Mouse (Mus musculus): ENCODE measurements around the gene Rcsd1. TPM values are rescaled to one million over a fixed set of nuclear protein-coding genes. Genes with fewer than 3 reads are reported as not detected.

Gene Rcsd1
- polyA plus RNA-seq, 1 experiment = 6.0 TPM

DNA sequence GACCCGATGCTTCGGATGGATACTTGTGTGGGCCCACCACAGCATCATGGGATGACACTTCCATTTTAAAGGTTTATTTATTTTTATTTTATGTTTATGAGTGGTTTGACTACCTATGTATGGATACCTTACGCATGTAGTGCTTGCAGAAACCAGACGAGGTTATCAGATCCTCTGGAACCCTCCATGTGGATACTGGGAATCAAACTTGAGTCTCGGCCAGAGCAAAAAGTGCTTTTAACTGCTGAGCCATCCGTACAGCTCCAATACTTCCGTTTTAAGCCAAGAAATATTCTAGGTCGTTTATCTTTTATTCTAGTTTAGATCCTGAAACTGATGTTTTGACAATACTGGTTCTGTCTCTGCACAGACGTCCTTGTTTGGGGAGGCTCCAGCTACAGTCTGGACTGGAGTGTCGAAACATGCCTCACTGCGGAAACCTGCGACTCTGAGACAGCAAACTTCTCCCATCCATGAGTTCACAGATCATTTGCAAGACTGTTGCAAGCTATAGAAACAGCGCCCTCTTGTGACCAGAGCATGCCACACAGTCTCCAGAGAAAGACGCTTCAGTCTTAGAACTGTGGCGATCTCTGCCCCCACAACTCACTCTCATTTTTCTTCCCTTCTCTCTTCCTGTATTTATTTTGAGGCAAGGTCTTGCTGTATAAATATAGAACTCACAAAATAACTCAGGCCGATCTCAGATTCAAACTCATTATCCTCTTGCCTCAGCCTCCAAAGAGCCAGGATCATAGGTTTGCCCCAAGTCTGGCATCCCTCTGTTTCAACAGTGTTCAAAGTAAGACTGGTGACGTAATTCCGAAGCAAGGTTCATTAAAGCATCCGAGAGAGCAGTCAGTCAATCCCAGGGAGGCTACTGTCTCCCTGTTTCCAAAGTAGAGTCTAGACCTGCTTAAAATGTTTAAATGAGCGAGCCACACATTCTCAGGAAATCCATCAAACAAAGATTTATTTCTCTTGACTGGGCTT is 26.6 kb upstream of the Rcsd1 start:
- Histone ChIP-seq H3K4me3 (ENCODE audit: insufficient read depth, low read length) (no peak overlapping the region), H3K27ac (ENCODE audit: insufficient read depth, low read length) (no peak overlapping the region), H3K4me1 (ENCODE audit: control insufficient read depth, insufficient read depth, low read length) (no peaks in the 10 kb centered on the region)
- peak; percentile 98 for TF ChIP-seq CTCF (IDR thresholded peaks at IDR 0.05; ENCODE audit: extremely low read depth, insufficient read depth, low read length)
- no peak for TF ChIP-seq POLR2A (IDR thresholded peaks at IDR 0.05; ENCODE audit: extremely low read depth, insufficient read depth, low read length)

DNA sequence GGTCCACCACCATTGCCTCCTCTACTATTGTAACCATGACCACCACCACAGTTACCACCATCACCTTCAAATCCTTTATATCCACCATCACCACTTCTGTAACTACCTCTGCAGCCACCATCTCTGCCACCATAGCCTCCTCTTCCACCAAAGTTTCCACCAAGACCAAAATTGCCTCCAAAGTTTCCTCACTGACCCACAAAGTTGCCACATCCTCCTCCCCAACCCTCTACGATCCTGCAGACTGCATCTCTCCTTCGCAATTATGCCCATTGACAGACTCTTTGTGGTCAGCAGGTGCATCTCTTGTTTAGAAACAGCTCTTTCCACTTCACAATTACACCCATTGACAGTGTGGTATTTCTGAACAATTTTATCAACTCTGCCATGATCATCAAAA is 25.3 kb upstream of the Rcsd1 start:
- Histone ChIP-seq H3K4me3 (ENCODE audit: insufficient read depth, low read length) (no peak overlapping the region), H3K4me1 (ENCODE audit: control insufficient read depth, insufficient read depth, low read length) (no peaks in the 10 kb centered on the region), H3K27ac (ENCODE audit: insufficient read depth, low read length) (no peak overlapping the region)
- TF ChIP-seq POLR2A (IDR thresholded peaks at IDR 0.05; ENCODE audit: extremely low read depth, insufficient read depth, low read length) (no peak), CTCF (IDR thresholded peaks at IDR 0.05; ENCODE audit: extremely low read depth, insufficient read depth, low read length) (no peak)

- Histone ChIP-seq H3K4me1 (ENCODE audit: control insufficient read depth, insufficient read depth, low read length) (no peaks in the 10 kb centered on the region), H3K4me3 (ENCODE audit: insufficient read depth, low read length) (no peak overlapping the region), H3K27ac (ENCODE audit: insufficient read depth, low read length) (no peak overlapping the region)
- no peak for TF ChIP-seq POLR2A (IDR thresholded peaks at IDR 0.05; ENCODE audit: extremely low read depth, insufficient read depth, low read length)
Observed at GRCm38 (mm10) chr1:165731553-165731952, 22.0 kb upstream of the Rcsd1 start.

DNA sequence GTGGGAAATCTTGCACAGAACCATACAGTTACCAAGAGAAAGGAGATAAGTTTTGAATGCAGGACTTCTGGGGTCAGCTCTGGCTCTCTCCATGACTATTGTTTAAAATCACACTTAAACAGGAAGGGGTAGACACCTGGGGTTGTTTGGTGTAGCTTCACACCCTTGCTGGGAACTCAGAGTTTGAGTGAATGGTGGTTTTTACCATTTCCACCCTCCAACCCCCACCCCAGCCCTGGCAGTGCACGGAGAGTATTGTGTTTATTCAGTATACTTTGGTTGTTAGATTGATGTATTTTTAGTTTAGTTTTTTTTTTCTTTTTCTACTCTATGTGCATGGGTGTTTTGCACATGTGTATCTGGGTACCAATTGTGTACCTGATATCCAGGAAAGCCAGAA is 20.6 kb upstream of the Rcsd1 start:
- no peak for TF ChIP-seq POLR2A (IDR thresholded peaks at IDR 0.05; ENCODE audit: extremely low read depth, insufficient read depth, low read length)
- no peak for TF ChIP-seq CTCF (IDR thresholded peaks at IDR 0.05; ENCODE audit: extremely low read depth, insufficient read depth, low read length)

DNA sequence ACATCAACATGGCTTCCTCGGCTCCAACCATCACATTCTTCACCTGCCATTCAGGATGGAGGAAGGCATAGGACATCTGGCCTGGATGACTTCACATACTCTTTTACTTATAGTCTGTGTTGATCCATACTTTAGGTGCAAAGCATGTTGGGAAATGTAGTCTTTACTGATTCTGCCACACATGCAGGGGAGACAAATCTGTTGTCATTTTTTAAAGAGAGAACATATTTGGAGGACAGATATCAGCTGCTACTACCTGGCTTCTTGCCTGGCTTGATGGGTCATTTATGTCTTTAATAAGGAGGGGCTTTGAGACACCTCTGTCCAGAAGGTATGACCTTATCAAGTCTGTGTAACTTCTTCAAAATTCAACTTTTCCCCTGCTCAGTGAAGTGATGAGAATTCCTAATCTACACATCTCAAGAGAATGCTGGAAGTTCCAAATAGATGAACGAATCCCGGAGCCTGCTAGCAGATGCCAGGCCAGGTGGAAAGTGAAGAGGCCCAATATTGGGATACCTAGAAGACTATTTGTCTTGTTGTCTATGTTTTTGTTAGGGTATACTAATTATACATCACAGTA is 18.6 kb upstream of the Rcsd1 start:
- Histone ChIP-seq H3K4me3 (ENCODE audit: insufficient read depth, low read length) (no peak overlapping the region), H3K4me1 (ENCODE audit: control insufficient read depth, insufficient read depth, low read length) (no peaks in the 10 kb centered on the region), H3K27ac (ENCODE audit: insufficient read depth, low read length) (no peak overlapping the region)
- no peak for TF ChIP-seq CTCF (IDR thresholded peaks at IDR 0.05; ENCODE audit: extremely low read depth, insufficient read depth, low read length)
- no peak for TF ChIP-seq POLR2A (IDR thresholded peaks at IDR 0.05; ENCODE audit: extremely low read depth, insufficient read depth, low read length)

More for the DNA sequence above, 20.6 kb upstream of the Rcsd1 start:
- Histone ChIP-seq H3K27ac (ENCODE audit: insufficient read depth, low read length) (no peak overlapping the region), H3K4me3 (ENCODE audit: insufficient read depth, low read length) (no peak overlapping the region), H3K4me1 (ENCODE audit: control insufficient read depth, insufficient read depth, low read length) (no peaks in the 10 kb centered on the region)

DNA sequence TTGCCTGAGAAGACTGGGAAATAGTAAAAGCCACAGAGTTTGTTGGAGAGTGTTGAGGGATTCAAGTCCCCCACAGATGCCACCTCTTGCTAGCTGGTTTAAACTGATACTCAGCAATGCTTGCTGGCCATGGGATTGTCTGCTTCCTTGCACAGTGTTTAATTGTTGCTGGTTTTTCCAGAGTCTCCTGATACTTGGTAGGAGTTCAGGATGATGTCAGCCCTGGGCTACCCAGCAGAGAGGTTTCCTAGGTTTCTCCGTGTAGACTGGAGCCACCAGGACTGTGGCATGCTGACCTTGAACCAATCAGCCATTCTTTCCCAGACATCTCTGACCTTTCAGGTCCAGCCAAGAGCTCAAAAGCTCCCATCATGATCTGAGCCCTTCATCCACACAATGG is 17.4 kb upstream of the Rcsd1 start:
- no peak overlapping the region for H3K27ac ChIP-seq (ENCODE audit: insufficient read depth, low read length)
- H3K4me3 ChIP-seq (ENCODE audit: insufficient read depth, low read length) = no peak overlapping the region
- TF ChIP-seq POLR2A (IDR thresholded peaks at IDR 0.05; ENCODE audit: extremely low read depth, insufficient read depth, low read length) (no peak), CTCF (IDR thresholded peaks at IDR 0.05; ENCODE audit: extremely low read depth, insufficient read depth, low read length) (no peak)
- H3K4me1 ChIP-seq (ENCODE audit: control insufficient read depth, insufficient read depth, low read length) = no peaks in the 10 kb centered on the region

- Histone ChIP-seq H3K27ac (ENCODE audit: insufficient read depth, low read length) (no peak overlapping the region), H3K4me3 (ENCODE audit: insufficient read depth, low read length) (no peak overlapping the region), H3K4me1 (ENCODE audit: control insufficient read depth, insufficient read depth, low read length) (no peaks in the 10 kb centered on the region)
- TF ChIP-seq POLR2A (IDR thresholded peaks at IDR 0.05; ENCODE audit: extremely low read depth, insufficient read depth, low read length) (no peak), CTCF (IDR thresholded peaks at IDR 0.05; ENCODE audit: extremely low read depth, insufficient read depth, low read length) (no peak)
Observed at GRCm38 (mm10) chr1:165725039-165725644, 15.6 kb upstream of the Rcsd1 start.

GRCm38 (mm10) chr1:165724219-165725033 is 14.9 kb upstream of the Rcsd1 start:
- H3K4me3 ChIP-seq (ENCODE audit: insufficient read depth, low read length) = no peak overlapping the region
- no peaks in the 10 kb centered on the region for H3K4me1 ChIP-seq (ENCODE audit: control insufficient read depth, insufficient read depth, low read length)
- TF ChIP-seq POLR2A (IDR thresholded peaks at IDR 0.05; ENCODE audit: extremely low read depth, insufficient read depth, low read length) (no peak), CTCF (IDR thresholded peaks at IDR 0.05; ENCODE audit: extremely low read depth, insufficient read depth, low read length) (no peak)
- no peak overlapping the region for H3K27ac ChIP-seq (ENCODE audit: insufficient read depth, low read length)

DNA sequence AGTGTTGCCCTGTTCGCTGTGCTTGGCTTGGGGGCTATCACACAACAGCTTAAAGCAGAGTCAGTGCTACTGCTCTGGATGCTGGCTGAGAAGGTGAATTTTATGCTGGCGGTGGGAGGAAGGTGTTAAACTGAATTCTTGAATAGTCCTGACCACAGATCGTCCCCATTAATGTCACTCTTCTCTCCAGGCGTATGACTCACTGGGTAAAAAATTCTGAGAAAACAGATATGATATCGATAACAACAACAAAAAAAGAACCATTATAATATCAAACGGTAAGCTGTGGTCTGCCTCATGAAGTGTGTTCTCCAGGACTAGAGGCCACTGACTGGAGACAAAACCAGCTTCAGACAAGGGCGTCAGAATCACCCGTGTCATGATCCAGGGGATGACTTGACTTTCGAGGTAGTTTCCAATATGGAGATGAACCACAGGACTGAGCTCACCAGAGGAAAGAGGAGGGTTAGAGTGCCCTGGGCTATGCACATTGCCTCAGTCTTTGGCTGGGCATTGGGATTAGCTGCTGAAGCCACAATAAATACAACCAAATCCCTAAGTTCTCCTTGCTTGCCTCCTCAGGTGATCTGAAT is 13.1 kb upstream of the Rcsd1 start:
- Histone ChIP-seq H3K27ac (ENCODE audit: insufficient read depth, low read length) (no peak overlapping the region), H3K4me3 (ENCODE audit: insufficient read depth, low read length) (no peak overlapping the region), H3K4me1 (ENCODE audit: control insufficient read depth, insufficient read depth, low read length) (no peaks in the 10 kb centered on the region)
- TF ChIP-seq POLR2A (IDR thresholded peaks at IDR 0.05; ENCODE audit: extremely low read depth, insufficient read depth, low read length) (no peak), CTCF (IDR thresholded peaks at IDR 0.05; ENCODE audit: extremely low read depth, insufficient read depth, low read length) (no peak)
